Mouse (Mus musculus) heart, adult 2 months (tissue): ENCODE measurements at regions not wholly inside any gene's neighbourhood (a gene's known extent, or its start where the extent isn't known, plus 50 kb on each side); places are given as distances from the start of the nearest gene placed in this dataset.

Experiments used
- CTCF ChIP-seq: fragments of 200-600 bp; IDR thresholded peaks from 2 replicates; pipeline ENCODE4 v1.8.1; 2022; ENCODE audit warnings: antibody characterized with exemption, mild to moderate bottlenecking, moderate library complexity
- EP300 ChIP-seq: fragments of 200-500 bp; IDR thresholded peaks from 2 replicates; pipeline ENCODE4 v1.6.1; 2011; ENCODE audit warnings: low read depth, low read length, control low read depth; ENCODE audit not compliant: insufficient read depth
- POLR2A ChIP-seq: fragments of 200-500 bp; IDR thresholded peaks from 2 replicates; pipeline ENCODE4 v1.6.1; 2011; ENCODE audit warnings: mild to moderate bottlenecking, low read depth, low read length, control low read depth; ENCODE audit not compliant: insufficient read depth

DNA sequence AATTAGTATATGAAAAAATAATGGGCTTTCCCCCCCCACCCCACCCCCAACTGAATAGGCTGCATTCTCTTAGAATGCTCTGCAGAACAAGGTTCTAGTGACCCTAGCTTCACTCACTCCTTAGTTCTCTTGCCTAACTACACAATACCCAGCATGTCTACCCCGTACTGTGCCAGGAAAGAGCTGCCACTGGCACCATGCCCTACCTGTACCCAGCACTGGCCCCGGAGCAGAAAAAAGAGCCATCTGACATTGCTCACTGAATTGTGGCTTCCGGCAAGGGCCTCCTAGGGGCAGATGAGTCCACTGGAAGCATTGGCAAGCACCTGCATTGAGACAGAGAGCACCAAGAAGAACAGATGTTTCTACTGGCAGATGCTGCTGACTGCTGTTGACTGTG, 156.0 kb upstream of the Gpr101 start:
- TF ChIP-seq POLR2A (no peak), CTCF (no peak), EP300 (no peak)
